ENCODE assay signal across 22 mouse cellular contexts in the genomic region with DNA sequence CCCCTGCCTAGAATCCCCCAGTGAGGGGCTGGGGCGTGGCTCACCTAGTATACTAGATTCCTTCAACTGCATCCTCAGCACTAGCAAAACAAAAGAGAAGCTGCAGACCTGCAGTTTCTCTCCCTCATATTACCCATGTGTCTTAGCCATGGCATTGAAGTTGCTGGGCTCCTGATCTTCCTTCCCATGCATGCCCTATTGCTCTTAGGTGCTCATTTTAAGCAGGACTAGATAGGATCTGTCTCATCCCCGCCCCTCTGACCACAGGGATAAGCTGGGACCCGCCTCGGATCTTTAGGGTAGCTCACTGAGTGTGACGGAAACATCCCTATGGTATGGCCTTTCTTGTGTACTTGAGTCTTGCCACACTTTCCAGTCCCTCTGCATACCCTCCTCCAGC.
DNase-seq lines count a peak whose midpoint lies in the region; ATAC-seq and TF ChIP-seq lines count a peak whose summit lies in the region.
"Had no signal": no experiment of that assay in that cellular context is flagged by ENCODE, and none has a peak within 500 bp of the region (broad histone marks: within the 10 kb centered on the region; RNA-seq: fewer than 3 reads in every experiment).

No protein-coding gene starts in this region.

- ATAC-seq in midbrain, embryonic 11.5 days (ENCODE audit: low FRiP score), result no peak
- ATAC-seq in midbrain, embryonic 15.5 days (replicated peaks), result no peak
- ATAC-seq: activated CD4-positive, CD25-positive, alpha-beta regulatory T cell, adult 4 months; CD4-positive, CD25-positive, alpha-beta regulatory T cell, adult 4 months; Patski had no signal

- DNase-seq in midbrain, embryonic 11.5 days (ENCODE audit: low spot score, missing footprints), result peak; percentile 60
- peak; percentile 9 for DNase-seq in ES-CJ7 (ENCODE audit: low read depth, low spot score)
- DNase-seq in R1 (ENCODE audit: low read depth, low spot score), result peak; percentile 57
- no peak for DNase-seq in forebrain, embryonic 10.5 days (ENCODE audit: extremely low spot score, low spot score)
- no peak for DNase-seq in gastrocnemius, adult 2 months
- DNase-seq: adrenal gland, adult 2 months; adrenal gland, adult 8-10 months; adrenal gland, postnatal 10 days; adrenal gland, postnatal 14 days; adrenal gland, postnatal 25 days; adrenal gland, postnatal 36 days; B cell, adult 2 months; cerebellum, adult 11 months; cerebellum, adult 11-12 months; cerebellum, adult 18-20 months; cerebellum, adult 2 months; cerebellum, adult 8-10 months had no signal

- intact Hi-C loops in gastrocnemius, adult 2 months (cut with DNase I), result no loop called here

- H3K9me3 ChIP-seq in midbrain, embryonic 11.5 days (ENCODE audit: control insufficient read depth, low read length), result no peaks in the 10 kb centered on the region
- H3K9me3 ChIP-seq in midbrain, embryonic 15.5 days, result no peaks in the 10 kb centered on the region
- no peaks in the 10 kb centered on the region for H3K9me3 ChIP-seq in forebrain, embryonic 10.5 days

- no peak overlapping the region for H3K27ac ChIP-seq in midbrain, embryonic 11.5 days (ENCODE audit: low read depth, low read length)
- H3K27ac ChIP-seq in midbrain, embryonic 15.5 days, result no peak overlapping the region
- H3K27ac ChIP-seq in forebrain, embryonic 10.5 days, result no peak overlapping the region
- no peak overlapping the region for H3K27ac ChIP-seq in gastrocnemius, adult 2 months

- H3K4me3 ChIP-seq in midbrain, embryonic 11.5 days (ENCODE audit: low read depth, low read length), result no peak overlapping the region
- no peak overlapping the region for H3K4me3 ChIP-seq in midbrain, embryonic 15.5 days
- H3K4me3 ChIP-seq in forebrain, embryonic 10.5 days, result no peak overlapping the region
- H3K4me3 ChIP-seq in gastrocnemius, adult 2 months, result no peak overlapping the region

- H3K9ac ChIP-seq in midbrain, embryonic 11.5 days (ENCODE audit: low read length), result no peak overlapping the region
- H3K9ac ChIP-seq in midbrain, embryonic 15.5 days, result no peak overlapping the region

- no peaks in the 10 kb centered on the region for H3K27me3 ChIP-seq in midbrain, embryonic 11.5 days (ENCODE audit: control insufficient read depth, insufficient read depth, low read length)
- 0 out of 2 replicates have a peak, but pooled peaks cover 2% of the 10 kb centered on the region for H3K27me3 ChIP-seq in midbrain, embryonic 15.5 days (replicated peaks)
- peaks cover 22% of the 10 kb centered on the region for H3K27me3 ChIP-seq in forebrain, embryonic 10.5 days (ENCODE audit: poor library complexity, severe bottlenecking)
- H3K27me3 ChIP-seq: Patski had no signal

- WGBS in midbrain, embryonic 11.5 days, result 77% methylated on average over 5 of the region's 5 CpGs
- WGBS in midbrain, embryonic 15.5 days, result 88% methylated on average over 5 of the region's 5 CpGs
- WGBS in forebrain, embryonic 10.5 days, result 89% methylated on average over 5 of the region's 5 CpGs

- no peaks in the 10 kb centered on the region for H3K4me1 ChIP-seq in midbrain, embryonic 11.5 days (ENCODE audit: control insufficient read depth, insufficient read depth, low read length)
- peaks cover 7% of the 10 kb centered on the region; the same call in 1 of the 2 replicates for H3K4me1 ChIP-seq in midbrain, embryonic 15.5 days
- H3K4me1 ChIP-seq in forebrain, embryonic 10.5 days, result peaks cover 14% of the 10 kb centered on the region

- TF ChIP-seq CTCF in gastrocnemius, adult 2 months (IDR thresholded peaks at IDR 0.05), result no peak

- H3K36me3 ChIP-seq in midbrain, embryonic 11.5 days (ENCODE audit: control insufficient read depth, insufficient read depth, low read length), result no peaks in the 10 kb centered on the region
- no peaks in the 10 kb centered on the region for H3K36me3 ChIP-seq in midbrain, embryonic 15.5 days (replicated peaks)
- no peaks in the 10 kb centered on the region for H3K36me3 ChIP-seq in forebrain, embryonic 10.5 days (replicated peaks)
- H3K36me3 ChIP-seq: G1E had no signal

- H3K4me2 ChIP-seq in midbrain, embryonic 11.5 days, result no peak overlapping the region
- no peak overlapping the region for H3K4me2 ChIP-seq in midbrain, embryonic 15.5 days

Comparison
In these comparisons a context has a peak if more than half of its experiments do, and no peak if none do; other contexts are left out.
1. DNase-seq: peak in midbrain, embryonic 11.5 days (single experiment), ES-CJ7 (single experiment) and R1 (single experiment); none in forebrain, embryonic 10.5 days (single experiment) and gastrocnemius, adult 2 months (single experiment).